Mouse (Mus musculus): ENCODE data around the gene Glmn. TPM values are rescaled to one million over a fixed set of nuclear protein-coding genes. Genes with fewer than 3 reads are reported as not detected.

Glmn gene
- polyA plus RNA-seq, 1 experiment: 0.78 TPM

GRCm38 (mm10) chr5:107617986-107618385, 20.3 kb upstream of the Glmn start:
- 44% methylated on average over 6 of the region's 6 CpGs for WGBS
- Histone ChIP-seq H3K4me3 (ENCODE audit: insufficient read depth, low read depth, low read length) (no peak overlapping the region), H3K27me3 (replicated peaks; ENCODE audit: control insufficient read depth, insufficient read depth, low read length) (no peaks in the 10 kb centered on the region), H3K4me1 (ENCODE audit: control insufficient read depth, insufficient read depth, low read length) (peaks cover 3% of the 10 kb centered on the region; the same call in 1 of the 2 replicates), H3K27ac (ENCODE audit: insufficient read depth, low read depth, low read length) (peak overlapping the region; percentile 26; the same call in 1 of the 2 replicates), H3K36me3 (ENCODE audit: control insufficient read depth, insufficient read depth, low read length) (no peaks in the 10 kb centered on the region; the same call in 1 of the 2 replicates)
- peak; percentile 64 for DNase-seq
- TF ChIP-seq CTCF (conservative IDR thresholded peaks at IDR 0.05; ENCODE audit: insufficient read depth, insufficient read length, low read depth, low read length) (no peak), POLR2A (IDR thresholded peaks at IDR 0.05; ENCODE audit: low read depth, low read length) (no peak)

GRCm38 (mm10) chr5:107611224-107611623, 13.5 kb upstream of the Glmn start:
- no peaks in the 10 kb centered on the region for H3K27me3 ChIP-seq (replicated peaks; ENCODE audit: control insufficient read depth, insufficient read depth, low read length)
- DNase-seq: peak; percentile 63
- no peaks in the 10 kb centered on the region for H3K4me1 ChIP-seq (ENCODE audit: control insufficient read depth, insufficient read depth, low read length)
- 7% methylated on average over 2 of the region's 2 CpGs for WGBS
- no peak overlapping the region for H3K4me3 ChIP-seq (ENCODE audit: insufficient read depth, low read depth, low read length)
- TF ChIP-seq CTCF (conservative IDR thresholded peaks at IDR 0.05; ENCODE audit: insufficient read depth, insufficient read length, low read depth, low read length): peak; percentile 63
- no peak for TF ChIP-seq POLR2A (IDR thresholded peaks at IDR 0.05; ENCODE audit: low read depth, low read length)
- no peak overlapping the region for H3K27ac ChIP-seq (ENCODE audit: insufficient read depth, low read depth, low read length)
- peaks cover 1% of the 10 kb centered on the region for H3K36me3 ChIP-seq (ENCODE audit: control insufficient read depth, insufficient read depth, low read length)

DNA sequence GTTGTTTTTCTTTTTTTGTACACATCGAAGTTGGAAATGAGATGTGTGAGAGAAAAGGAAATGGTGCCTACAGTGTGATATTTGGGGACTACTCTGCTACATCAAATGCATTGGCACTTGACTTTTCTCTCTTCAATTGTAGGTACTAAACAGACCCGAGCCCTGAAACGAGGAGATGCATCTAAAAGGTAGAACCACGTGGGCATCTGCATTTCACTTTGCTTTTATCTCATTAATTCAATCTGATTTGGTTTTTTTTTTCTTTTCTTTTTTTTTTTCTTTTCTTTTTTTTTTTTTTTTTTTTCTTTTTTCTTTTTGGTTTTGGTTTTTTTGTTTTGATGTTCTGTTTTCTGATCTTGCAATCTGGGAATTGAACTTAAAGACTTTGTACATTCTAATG, 692 bp upstream of the Glmn start:
- no peaks in the 10 kb centered on the region; the same call in 1 of the 2 replicates for H3K36me3 ChIP-seq (ENCODE audit: control insufficient read depth, insufficient read depth, low read length)
- WGBS: 24% methylated on average over 4 of the region's 4 CpGs

GRCm38 (mm10) chr5:107569148-107569547, 28.5 kb downstream of the Glmn start:
- Histone ChIP-seq H3K4me1 (ENCODE audit: control insufficient read depth, insufficient read depth, low read length) (no peaks in the 10 kb centered on the region), H3K27ac (ENCODE audit: insufficient read depth, low read depth, low read length) (no peak overlapping the region), H3K27me3 (replicated peaks; ENCODE audit: control insufficient read depth, insufficient read depth, low read length) (no peaks in the 10 kb centered on the region), H3K4me3 (ENCODE audit: insufficient read depth, low read depth, low read length) (no peak overlapping the region), H3K36me3 (ENCODE audit: control insufficient read depth, insufficient read depth, low read length) (peaks cover 2% of the 10 kb centered on the region)
- DNase-seq: no peak
- WGBS: 95% methylated on average over 9 of the region's 9 CpGs
- no peak for TF ChIP-seq POLR2A (IDR thresholded peaks at IDR 0.05; ENCODE audit: low read depth, low read length)
- no peak for TF ChIP-seq CTCF (conservative IDR thresholded peaks at IDR 0.05; ENCODE audit: insufficient read depth, insufficient read length, low read depth, low read length)

More for the DNA sequence above, 692 bp upstream of the Glmn start:
- Histone ChIP-seq H3K27me3 (replicated peaks; ENCODE audit: control insufficient read depth, insufficient read depth, low read length) (no peaks in the 10 kb centered on the region), H3K4me1 (ENCODE audit: control insufficient read depth, insufficient read depth, low read length) (no peaks in the 10 kb centered on the region), H3K4me3 (ENCODE audit: insufficient read depth, low read depth, low read length) (no peak overlapping the region), H3K27ac (ENCODE audit: insufficient read depth, low read depth, low read length) (no peak overlapping the region)
- no peak for DNase-seq
- no peak for TF ChIP-seq POLR2A (IDR thresholded peaks at IDR 0.05; ENCODE audit: low read depth, low read length)
- no peak for TF ChIP-seq CTCF (conservative IDR thresholded peaks at IDR 0.05; ENCODE audit: insufficient read depth, insufficient read length, low read depth, low read length)

GRCm38 (mm10) chr5:107556969-107557368, 40.7 kb downstream of the Glmn start:
- Histone ChIP-seq H3K4me3 (ENCODE audit: insufficient read depth, low read depth, low read length) (no peak overlapping the region), H3K36me3 (ENCODE audit: control insufficient read depth, insufficient read depth, low read length) (no peaks in the 10 kb centered on the region; the same call in 1 of the 2 replicates), H3K27ac (ENCODE audit: insufficient read depth, low read depth, low read length) (no peak overlapping the region), H3K27me3 (replicated peaks; ENCODE audit: control insufficient read depth, insufficient read depth, low read length) (no peaks in the 10 kb centered on the region), H3K4me1 (ENCODE audit: control insufficient read depth, insufficient read depth, low read length) (no peaks in the 10 kb centered on the region)
- TF ChIP-seq CTCF (conservative IDR thresholded peaks at IDR 0.05; ENCODE audit: insufficient read depth, insufficient read length, low read depth, low read length): no peak
- TF ChIP-seq POLR2A (IDR thresholded peaks at IDR 0.05; ENCODE audit: low read depth, low read length): no peak
- 84% methylated on average over 3 of the region's 3 CpGs for WGBS
- DNase-seq: no peak

DNA sequence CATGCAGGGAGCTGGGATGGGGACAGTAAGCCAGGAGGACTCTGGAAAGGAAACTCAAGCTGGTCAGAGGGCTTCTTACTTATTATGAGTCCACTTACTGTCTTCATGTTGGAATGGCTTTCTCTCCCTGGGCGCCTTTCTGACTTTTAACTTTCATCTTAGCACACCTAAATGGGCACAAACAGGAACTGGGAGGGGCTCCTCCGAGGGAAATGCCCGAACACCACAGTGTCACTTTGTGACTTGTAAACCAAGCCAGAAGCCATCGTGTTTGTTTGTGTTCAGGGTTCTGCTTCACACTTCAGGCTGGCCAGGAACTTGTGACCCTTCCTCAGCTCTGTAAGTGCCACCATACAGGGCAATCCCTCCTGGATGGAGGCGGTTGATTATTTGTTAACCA, 43.4 kb downstream of the Glmn start:
- no peak for DNase-seq
- H3K27me3 ChIP-seq (replicated peaks; ENCODE audit: control insufficient read depth, insufficient read depth, low read length): no peaks in the 10 kb centered on the region
- H3K36me3 ChIP-seq (ENCODE audit: control insufficient read depth, insufficient read depth, low read length): no peaks in the 10 kb centered on the region
- no peak overlapping the region for H3K4me3 ChIP-seq (ENCODE audit: insufficient read depth, low read depth, low read length)
- H3K27ac ChIP-seq (ENCODE audit: insufficient read depth, low read depth, low read length): no peak overlapping the region
- WGBS: 61% methylated on average over 5 of the region's 5 CpGs
- TF ChIP-seq POLR2A (IDR thresholded peaks at IDR 0.05; ENCODE audit: low read depth, low read length) (no peak), CTCF (conservative IDR thresholded peaks at IDR 0.05; ENCODE audit: insufficient read depth, insufficient read length, low read depth, low read length) (no peak)
- no peaks in the 10 kb centered on the region for H3K4me1 ChIP-seq (ENCODE audit: control insufficient read depth, insufficient read depth, low read length)

DNA sequence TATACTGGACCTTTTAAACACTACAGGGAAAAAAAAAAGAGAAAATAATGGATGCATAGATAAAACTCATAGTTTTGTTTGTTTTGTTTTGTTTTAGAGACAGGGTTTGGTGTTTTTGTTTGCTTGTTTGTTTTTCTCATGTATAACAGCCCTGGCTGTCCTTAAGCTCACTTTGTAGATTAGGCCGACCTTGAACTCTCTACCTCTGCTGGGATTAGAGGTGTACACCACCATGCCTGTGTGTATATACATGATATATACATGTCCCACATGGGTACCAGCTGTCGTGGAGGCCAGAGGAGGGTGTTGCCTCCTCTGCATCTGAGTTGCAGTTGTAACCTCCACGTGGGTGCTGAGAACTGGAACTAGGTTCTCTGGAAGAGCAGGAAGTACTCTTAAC, 49.2 kb downstream of the Glmn start:
- H3K4me1 ChIP-seq (ENCODE audit: control insufficient read depth, insufficient read depth, low read length): no peaks in the 10 kb centered on the region
- TF ChIP-seq POLR2A (IDR thresholded peaks at IDR 0.05; ENCODE audit: low read depth, low read length) (no peak), CTCF (conservative IDR thresholded peaks at IDR 0.05; ENCODE audit: insufficient read depth, insufficient read length, low read depth, low read length) (no peak)
- WGBS: 90% methylated on average over 3 of the region's 3 CpGs
- H3K27ac ChIP-seq (ENCODE audit: insufficient read depth, low read depth, low read length): no peak overlapping the region
- no peaks in the 10 kb centered on the region for H3K36me3 ChIP-seq (ENCODE audit: control insufficient read depth, insufficient read depth, low read length)
- no peak for DNase-seq
- no peaks in the 10 kb centered on the region for H3K27me3 ChIP-seq (replicated peaks; ENCODE audit: control insufficient read depth, insufficient read depth, low read length)
- no peak overlapping the region for H3K4me3 ChIP-seq (ENCODE audit: insufficient read depth, low read depth, low read length)

Data from kidney, adult 2 months (tissue).